In the genomic region with DNA sequence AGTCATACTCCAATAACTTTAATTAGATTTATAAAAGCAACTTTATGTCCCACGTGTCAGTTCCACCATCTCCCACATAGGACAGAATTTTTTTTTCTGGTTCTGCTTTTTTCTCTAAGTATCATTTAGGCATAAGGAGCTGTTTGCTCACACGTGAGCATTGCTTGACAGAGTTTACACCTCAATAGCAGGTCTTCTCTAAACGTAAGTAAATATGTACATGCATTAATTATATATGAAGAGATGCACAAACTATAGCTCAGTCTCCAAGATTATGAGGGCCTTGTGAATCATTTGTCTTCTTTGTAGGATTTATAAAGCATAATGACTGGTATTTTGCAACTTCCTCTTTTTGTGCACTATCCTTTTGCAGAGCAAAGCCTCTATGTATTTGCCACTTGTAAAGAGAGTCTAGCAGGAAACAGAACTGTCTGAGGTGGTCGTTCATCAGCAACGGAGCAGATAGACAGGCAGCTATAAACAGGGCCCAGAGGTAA, we compare ENCODE assay signal across 8 mouse cellular contexts. TPM values are rescaled to one million over a fixed set of nuclear protein-coding genes. Genes with fewer than 3 reads are reported as not detected.
DNase-seq lines count a peak whose midpoint lies in the region; ATAC-seq and TF ChIP-seq lines count a peak whose summit lies in the region.

A gene (plus strand): TSS at position 150 of the 497 bp plus-strand sequence.

- no peak for ATAC-seq in forebrain, embryonic 12.5 days (ENCODE audit: low FRiP score)
- ATAC-seq in hematopoietic stem cell, adult 5-6 weeks (replicated peaks in 1 of 2; ENCODE audit: insufficient read depth in 1 of 2, low FRiP score in 2 of 2, low TSS enrichment in 1 of 2, low read depth in 1 of 2, poor library complexity in 2 of 2, severe bottlenecking in 2 of 2), result peak; percentile 27 to 35; a peak in 3 of 4 replicates
- no peak for ATAC-seq in limb, embryonic 15.5 days (ENCODE audit: insufficient number of reproducible peaks, low FRiP score, low TSS enrichment, low read depth)
- ATAC-seq in neural tube, embryonic 15.5 days (ENCODE audit: low FRiP score), result no peak

- DNase-seq in cerebellum, adult 2 months, result no peak
- no peak for DNase-seq in cerebellum, adult 11-12 months
- DNase-seq in T-cell, adult 2 months (ENCODE audit: low spot score), result peak; percentile 41
- DNase-seq in cerebellum, postnatal 4 days (ENCODE audit: low spot score in 2 of 2), result no peak

- no peaks in the 10 kb centered on the region for H3K4me1 ChIP-seq in cerebellum, adult 2 months (ENCODE audit: control insufficient read depth, insufficient read depth, low read length)
- H3K4me1 ChIP-seq in forebrain, embryonic 12.5 days, result no peaks in the 10 kb centered on the region
- no peaks in the 10 kb centered on the region for H3K4me1 ChIP-seq in limb, embryonic 15.5 days
- H3K4me1 ChIP-seq in neural tube, embryonic 15.5 days, result no peaks in the 10 kb centered on the region

- no peak for TF ChIP-seq POLR2A in cerebellum, adult 2 months (IDR thresholded peaks at IDR 0.05; ENCODE audit: borderline replicate concordance, insufficient read depth, low read length)

- no peaks in the 10 kb centered on the region for H3K27me3 ChIP-seq in cerebellum, adult 2 months (ENCODE audit: control insufficient read depth, insufficient read depth, low read length)
- H3K27me3 ChIP-seq in forebrain, embryonic 12.5 days, result no peaks in the 10 kb centered on the region
- no peaks in the 10 kb centered on the region for H3K27me3 ChIP-seq in limb, embryonic 15.5 days
- no peaks in the 10 kb centered on the region for H3K27me3 ChIP-seq in neural tube, embryonic 15.5 days (replicated peaks)

- WGBS in cerebellum, adult 2 months, result 80% methylated on average over 5 of the region's 5 CpGs
- 73% methylated on average over 5 of the region's 5 CpGs for WGBS in forebrain, embryonic 12.5 days
- 54% methylated on average over 5 of the region's 5 CpGs for WGBS in limb, embryonic 15.5 days
- WGBS in neural tube, embryonic 15.5 days, result 69% methylated on average over 5 of the region's 5 CpGs

- H3K4me2 ChIP-seq in forebrain, embryonic 12.5 days, result no peak within 1 kb of the TSS
- no peak within 1 kb of the TSS for H3K4me2 ChIP-seq in limb, embryonic 15.5 days
- no peak within 1 kb of the TSS for H3K4me2 ChIP-seq in neural tube, embryonic 15.5 days

- no peak within 1 kb of the TSS for H3K4me3 ChIP-seq in cerebellum, adult 2 months (replicated peaks; ENCODE audit: insufficient read depth, low read depth, low read length)
- no peak within 1 kb of the TSS for H3K4me3 ChIP-seq in forebrain, embryonic 12.5 days (replicated peaks)
- no peak within 1 kb of the TSS for H3K4me3 ChIP-seq in limb, embryonic 15.5 days
- no peak within 1 kb of the TSS for H3K4me3 ChIP-seq in neural tube, embryonic 15.5 days (replicated peaks)

- no peak for TF ChIP-seq CTCF in cerebellum, adult 2 months (IDR thresholded peaks at IDR 0.05; ENCODE audit: borderline replicate concordance, insufficient read depth, low read depth, low read length)

- H3K9ac ChIP-seq in forebrain, embryonic 12.5 days, result no peak within 1 kb of the TSS
- no peak within 1 kb of the TSS for H3K9ac ChIP-seq in limb, embryonic 15.5 days
- H3K9ac ChIP-seq in neural tube, embryonic 15.5 days (replicated peaks), result no peak within 1 kb of the TSS

- no peak within 1 kb of the TSS for H3K27ac ChIP-seq in cerebellum, adult 2 months (ENCODE audit: insufficient read depth, low read length)
- no peak within 1 kb of the TSS for H3K27ac ChIP-seq in forebrain, embryonic 12.5 days
- H3K27ac ChIP-seq in limb, embryonic 15.5 days, result no peak within 1 kb of the TSS
- no peak within 1 kb of the TSS for H3K27ac ChIP-seq in neural tube, embryonic 15.5 days (replicated peaks)

- H3K36me3 ChIP-seq in forebrain, embryonic 12.5 days (replicated peaks), result no peaks in the 10 kb centered on the region
- no peaks in the 10 kb centered on the region for H3K36me3 ChIP-seq in limb, embryonic 15.5 days
- no peaks in the 10 kb centered on the region for H3K36me3 ChIP-seq in neural tube, embryonic 15.5 days

- H3K9me3 ChIP-seq in forebrain, embryonic 12.5 days, result no peaks in the 10 kb centered on the region
- H3K9me3 ChIP-seq in limb, embryonic 15.5 days, result no peaks in the 10 kb centered on the region
- H3K9me3 ChIP-seq in neural tube, embryonic 15.5 days (replicated peaks), result no peaks in the 10 kb centered on the region

RNA-seq across cellular contexts. Expression of the gene that starts here (rescaled TPM):
- polyA plus RNA-seq in cerebellum, adult 2 months (2012; rRNA removed), result 62.7 and 66.7 TPM in 2 replicates
- 37.3 and 39.9 TPM in 2 replicates for polyA plus RNA-seq in forebrain, embryonic 12.5 days (2016; fragmentation: Nextera tagmentation; extraction: Ambion mirVana)
- total RNA-seq in hematopoietic stem cell, adult 5-6 weeks (2017), result 695 and 750 TPM in 2 replicates
- polyA plus RNA-seq in limb, embryonic 15.5 days (2015; fragmentation: Nextera tagmentation; extraction: Ambion mirVana), result 109 and 113 TPM in 2 replicates
- polyA plus RNA-seq in neural tube, embryonic 15.5 days (2015; fragmentation: Nextera tagmentation; extraction: Ambion mirVana), result 48.7 and 79.3 TPM in 2 replicates

Comparison
In these comparisons a context has a peak if more than half of its experiments do, and no peak if none do; other contexts are left out.
1. ATAC-seq: peak in hematopoietic stem cell, adult 5-6 weeks (2 of 2); none in forebrain, embryonic 12.5 days (single experiment), limb, embryonic 15.5 days (single experiment) and neural tube, embryonic 15.5 days (single experiment).